Mouse (Mus musculus) embryonic facial prominence, embryonic 10.5 days (tissue): ENCODE data around the gene Mrpl37. TPM values are rescaled to one million over a fixed set of nuclear protein-coding genes. Genes with fewer than 3 reads are reported as not detected.
"Not testable (repeated sequence)": the region's sequence is repeated elsewhere in the genome, so short reads cannot be mapped to it uniquely, and the experiment has no call there.

Source experiments
- DNase-seq: peaks from one replicate; pipeline ENCODE4 v3.0.0-alpha.2; 2017; ENCODE audit warnings: low spot score
- H3K27ac ChIP-seq: fragments of 300-500 bp; sonication (generic); replicated peaks from 2 replicates; pipeline ENCODE4 v1.5.1; 2016; ENCODE audit warnings: mild to moderate bottlenecking
- H3K27me3 ChIP-seq: fragments of 300-500 bp; sonication (generic); replicated peaks from 2 replicates; pipeline ENCODE4 v1.6.1; 2016; ENCODE audit warnings: low read depth, mild to moderate bottlenecking; ENCODE audit not compliant: poor library complexity, severe bottlenecking
- H3K36me3 ChIP-seq: fragments of 300-500 bp; sonication (generic); replicated peaks from 2 replicates; pipeline ENCODE4 v1.6.1; 2016; ENCODE audit warnings: mild to moderate bottlenecking, moderate library complexity
- H3K4me1 ChIP-seq: fragments of 300-500 bp; sonication (generic); 2 replicates; pipeline ENCODE4 v1.6.1; 2016
- H3K4me3 ChIP-seq: fragments of 300-500 bp; sonication (generic); 2 replicates; pipeline ENCODE4 v1.5.1; 2016; ENCODE audit warnings: mild to moderate bottlenecking, moderate library complexity
- H3K9me3 ChIP-seq: fragments of 300-500 bp; sonication (generic); 2 replicates; pipeline ENCODE4 v1.6.1; 2016; ENCODE audit warnings: mild to moderate bottlenecking
- WGBS: fragments of 180-500 bp; shearing (Covaris S2); methylation state at CpG from one replicate; pipeline ENCODE4 v1.1.7; 2016; 5-methylcytosine and 5-hydroxymethylcytosine counted together
- polyA plus RNA-seq: library from polyadenylated mRNA; unstranded; fragments of >200 nt; fragmentation: Nextera tagmentation; extraction: Ambion mirVana; gene quantifications from 2 replicates; pipeline ENCODE4 v1.2.1, GENCODE M21; 2016

Gene Mrpl37
- polyA plus RNA-seq: 129 and 136 TPM in 2 replicates

GRCm38 (mm10) chr4:107066252-107067124, at the start of gene Mrpl37, which contains the start of gene Cyb5rl:
TSS of gene Mrpl37 (minus strand) at chr4:107066868.
TSS of gene Cyb5rl (plus strand) at chr4:107066988.
- Histone ChIP-seq H3K27ac (peak within 1 kb of the TSS; percentile 89), H3K9me3 (no peaks in the 10 kb centered on the region), H3K4me3 (peak within 1 kb of the TSS; percentile 89), H3K27me3 (no peaks in the 10 kb centered on the region), H3K4me1 (peaks cover 23% of the 10 kb centered on the region), H3K36me3 (peaks cover 34% of the 10 kb centered on the region)
- WGBS: under 1% methylated on average over 60 of the region's 60 CpGs
- DNase-seq: peak; percentile 95

GRCm38 (mm10) chr4:107114278-107114677, 47.6 kb upstream of the Mrpl37 start:
- Histone ChIP-seq H3K36me3 (no peaks in the 10 kb centered on the region), H3K9me3 (no peaks in the 10 kb centered on the region), H3K4me3 (no peak overlapping the region), H3K27ac (no peak overlapping the region), H3K27me3 (no peaks in the 10 kb centered on the region), H3K4me1 (peaks cover 22% of the 10 kb centered on the region)
- no peak for DNase-seq
- WGBS: 57% methylated on average over 8 of the region's 8 CpGs

GRCm38 (mm10) chr4:107109181-107109580, 42.5 kb upstream of the Mrpl37 start:
- DNase-seq, H3K27me3 ChIP-seq, H3K36me3 ChIP-seq, H3K4me3 ChIP-seq, H3K27ac ChIP-seq, H3K9me3 ChIP-seq: not testable (repeated sequence)
- H3K4me1 ChIP-seq: peaks cover 33% of the 10 kb centered on the region
- 93% methylated on average over 6 of the region's 6 CpGs for WGBS

- no peaks in the 10 kb centered on the region for H3K27me3 ChIP-seq
- H3K27ac ChIP-seq: peak overlapping the region; percentile 42
- H3K4me3 ChIP-seq: no peak overlapping the region
- 65% methylated on average over 13 of the region's 13 CpGs for WGBS
- H3K4me1 ChIP-seq: peaks cover 31% of the 10 kb centered on the region
- no peaks in the 10 kb centered on the region for H3K36me3 ChIP-seq
- DNase-seq: peak; percentile 38
- no peaks in the 10 kb centered on the region for H3K9me3 ChIP-seq
Measured at GRCm38 (mm10) chr4:107108291-107108731, 41.6 kb upstream of the Mrpl37 start.

- H3K36me3 ChIP-seq: no peaks in the 10 kb centered on the region
- no peak for DNase-seq
- no peaks in the 10 kb centered on the region for H3K9me3 ChIP-seq
- 89% methylated on average over 16 of the region's 16 CpGs for WGBS
- H3K4me3 ChIP-seq: no peak overlapping the region
- H3K27me3 ChIP-seq: no peaks in the 10 kb centered on the region
- H3K4me1 ChIP-seq: peaks cover 44% of the 10 kb centered on the region
- H3K27ac ChIP-seq: peak overlapping the region; percentile 42; the same call in 1 of the 2 replicates
Measured at GRCm38 (mm10) chr4:107106777-107107176, 40.1 kb upstream of the Mrpl37 start.

- Histone ChIP-seq H3K4me1 (peaks cover 45% of the 10 kb centered on the region), H3K27me3 (no peaks in the 10 kb centered on the region), H3K27ac (peak overlapping the region; percentile 35; the same call in 1 of the 2 replicates), H3K36me3 (no peaks in the 10 kb centered on the region), H3K9me3 (no peaks in the 10 kb centered on the region), H3K4me3 (no peak overlapping the region)
- DNase-seq: no peak
- WGBS: 75% methylated on average over 8 of the region's 8 CpGs
Measured at GRCm38 (mm10) chr4:107102220-107102619, 35.6 kb upstream of the Mrpl37 start.

GRCm38 (mm10) chr4:107098791-107099525, 32.3 kb upstream of the Mrpl37 start:
- H3K4me1 ChIP-seq: peaks cover 65% of the 10 kb centered on the region
- 82% methylated on average over 17 of the region's 17 CpGs for WGBS

GRCm38 (mm10) chr4:107098375-107098774, 31.7 kb upstream of the Mrpl37 start:
- H3K9me3 ChIP-seq: no peaks in the 10 kb centered on the region
- H3K27ac ChIP-seq: 0 out of 2 replicates have a peak overlapping the region, but pooled peaks have one; percentile 40
- no peaks in the 10 kb centered on the region for H3K36me3 ChIP-seq
- H3K4me3 ChIP-seq: no peak overlapping the region
- WGBS: 54% methylated on average over 10 of the region's 10 CpGs
- H3K4me1 ChIP-seq: peaks cover 69% of the 10 kb centered on the region
- no peak for DNase-seq
- no peaks in the 10 kb centered on the region for H3K27me3 ChIP-seq

More at GRCm38 (mm10) chr4:107098791-107099525, 32.3 kb upstream of the Mrpl37 start:
- no peak overlapping the region for H3K4me3 ChIP-seq
- H3K9me3 ChIP-seq: no peaks in the 10 kb centered on the region
- H3K36me3 ChIP-seq: no peaks in the 10 kb centered on the region
- no peaks in the 10 kb centered on the region for H3K27me3 ChIP-seq
- no peak for DNase-seq
- H3K27ac ChIP-seq: peak overlapping the region; percentile 57; the same call in 1 of the 2 replicates

- Histone ChIP-seq H3K4me3 (no peak overlapping the region), H3K36me3 (no peaks in the 10 kb centered on the region), H3K4me1 (peaks cover 70% of the 10 kb centered on the region), H3K27me3 (no peaks in the 10 kb centered on the region), H3K27ac (peak overlapping the region; percentile 8), H3K9me3 (no peaks in the 10 kb centered on the region)
- 59% methylated on average over 15 of the region's 15 CpGs for WGBS
- no peak for DNase-seq
Measured at GRCm38 (mm10) chr4:107097871-107098270, 31.2 kb upstream of the Mrpl37 start.

GRCm38 (mm10) chr4:107096841-107097373, 30.2 kb upstream of the Mrpl37 start, which contains the start of gene Cdcp2:
TSS of gene Cdcp2 (plus strand) at chr4:107096891.
- H3K27me3 ChIP-seq: no peaks in the 10 kb centered on the region
- peak within 1 kb of the TSS; percentile 70 for H3K27ac ChIP-seq
- no peak within 1 kb of the TSS for H3K4me3 ChIP-seq
- H3K9me3 ChIP-seq: no peaks in the 10 kb centered on the region
- H3K4me1 ChIP-seq: peaks cover 71% of the 10 kb centered on the region
- no peak for DNase-seq
- 58% methylated on average over 16 of the region's 16 CpGs for WGBS
- H3K36me3 ChIP-seq: no peaks in the 10 kb centered on the region

- Histone ChIP-seq H3K4me1 (peaks cover 80% of the 10 kb centered on the region), H3K36me3 (no peaks in the 10 kb centered on the region), H3K4me3 (no peak overlapping the region), H3K9me3 (no peaks in the 10 kb centered on the region), H3K27ac (peak overlapping the region; percentile 70), H3K27me3 (no peaks in the 10 kb centered on the region)
- 34% methylated on average over 6 of the region's 6 CpGs for whole genome bisulfite sequencing
- no peak for DNase-seq
Measured at GRCm38 (mm10) chr4:107096043-107096442, 29.4 kb upstream of the Mrpl37 start.

- Histone ChIP-seq H3K27ac (peak overlapping the region; percentile 78), H3K9me3 (no peaks in the 10 kb centered on the region), H3K36me3 (no peaks in the 10 kb centered on the region), H3K27me3 (no peaks in the 10 kb centered on the region), H3K4me3 (no peak overlapping the region), H3K4me1 (peaks cover 80% of the 10 kb centered on the region)
- 70% methylated on average over 16 of the region's 16 CpGs for WGBS
- DNase-seq: peak; percentile 73
Measured at GRCm38 (mm10) chr4:107094484-107095187, 28.0 kb upstream of the Mrpl37 start.
